Mouse (Mus musculus) heart, embryonic 11.5 days (tissue): ENCODE measurements around the gene Ehmt2. TPM values are rescaled to one million over a fixed set of nuclear protein-coding genes. Genes with fewer than 3 reads are reported as not detected.

Experiments used
- ATAC-seq: fragments of 200-750 bp; cut with Nextera tagmentation; replicated peaks from 2 replicates; pipeline ENCODE4 v1.8.0; 2017; ENCODE audit warnings: moderate library complexity; ENCODE audit not compliant: insufficient number of reproducible peaks, low FRiP score, low TSS enrichment
- H3K27ac ChIP-seq: fragments of 300-500 bp; sonication (generic); 2 replicates; pipeline ENCODE4 v1.5.1; 2014; ENCODE audit warnings: mild to moderate bottlenecking, low read depth, low read length
- H3K27me3 ChIP-seq: fragments of 300-500 bp; sonication (generic); 2 replicates; pipeline ENCODE4 v1.6.1; 2014; ENCODE audit warnings: mild to moderate bottlenecking, low read length, mixed read lengths; ENCODE audit not compliant: control insufficient read depth, insufficient read depth
- H3K36me3 ChIP-seq: fragments of 300-500 bp; sonication (generic); 2 replicates; pipeline ENCODE4 v1.6.1; 2014; ENCODE audit warnings: mild to moderate bottlenecking, low read length, moderate library complexity, mixed read lengths; ENCODE audit not compliant: control insufficient read depth, insufficient read depth
- H3K4me1 ChIP-seq: fragments of 300-500 bp; sonication (generic); 2 replicates; pipeline ENCODE4 v1.6.1; 2014; ENCODE audit warnings: low read length; ENCODE audit not compliant: control insufficient read depth, insufficient read depth
- H3K4me2 ChIP-seq: fragments of 300-500 bp; sonication (generic); 2 replicates; pipeline ENCODE4 v1.6.1; 2014; ENCODE audit warnings: mild to moderate bottlenecking, moderate library complexity
- H3K4me3 ChIP-seq: fragments of 300-500 bp; sonication (generic); 2 replicates; pipeline ENCODE4 v1.5.1; 2014; ENCODE audit warnings: low read depth, low read length
- H3K9ac ChIP-seq: fragments of 300-500 bp; sonication (generic); 2 replicates; pipeline ENCODE4 v1.6.1; 2014; ENCODE audit warnings: mild to moderate bottlenecking, low read depth, low read length, moderate library complexity
- H3K9me3 ChIP-seq: fragments of 300-500 bp; sonication (generic); replicated peaks from 2 replicates; pipeline ENCODE4 v1.6.1; 2016; ENCODE audit warnings: low read length; ENCODE audit not compliant: control insufficient read depth
- WGBS: fragments of 180-500 bp; shearing (Covaris S2); extraction: QIAGEN DNeasy Blood & Tissue Kit; methylation state at CpG from one replicate; pipeline ENCODE4 v1.1.7; 2014; ENCODE audit not compliant: insufficient replicate concordance; 5-methylcytosine and 5-hydroxymethylcytosine counted together
- polyA plus RNA-seq: library from polyadenylated mRNA; unstranded; fragments of >200 nt; fragmentation: Nextera tagmentation; extraction: Ambion mirVana; gene quantifications from 2 replicates; pipeline ENCODE4 v1.2.1, GENCODE M21; 2014

The Ehmt2 gene
- polyA plus RNA-seq, 1 experiment from 2014 or later: 42.3 TPM

DNA sequence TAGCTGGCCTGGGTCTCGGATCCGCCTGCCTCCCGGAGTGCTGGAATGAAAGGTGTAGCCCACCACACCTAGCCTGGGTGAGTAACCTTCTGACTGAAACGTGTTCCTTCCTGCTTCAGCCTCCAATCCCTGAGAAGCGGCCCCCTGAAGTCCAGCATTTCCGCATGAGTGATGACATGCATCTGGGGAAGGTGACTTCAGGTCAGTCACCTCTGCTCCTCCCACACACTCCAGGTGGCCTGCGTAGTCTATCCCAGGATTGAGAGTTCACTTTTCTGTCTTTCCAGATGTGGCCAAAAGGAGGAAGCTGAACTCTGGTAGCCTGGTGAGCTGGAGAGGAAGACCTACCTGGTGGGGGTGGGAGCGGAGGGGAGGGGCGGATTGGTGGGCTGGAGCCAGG is 4.6 kb downstream of the Ehmt2 start:
- Histone ChIP-seq H3K4me2 (no peak overlapping the region), H3K27me3 (no peaks in the 10 kb centered on the region), H3K36me3 (peaks cover 33% of the 10 kb centered on the region), H3K27ac (no peak overlapping the region), H3K9ac (no peak overlapping the region), H3K4me1 (no peaks in the 10 kb centered on the region), H3K4me3 (no peak overlapping the region), H3K9me3 (no peaks in the 10 kb centered on the region)
- no peak for ATAC-seq
- 83% methylated on average over 9 of the region's 9 CpGs for WGBS

DNA sequence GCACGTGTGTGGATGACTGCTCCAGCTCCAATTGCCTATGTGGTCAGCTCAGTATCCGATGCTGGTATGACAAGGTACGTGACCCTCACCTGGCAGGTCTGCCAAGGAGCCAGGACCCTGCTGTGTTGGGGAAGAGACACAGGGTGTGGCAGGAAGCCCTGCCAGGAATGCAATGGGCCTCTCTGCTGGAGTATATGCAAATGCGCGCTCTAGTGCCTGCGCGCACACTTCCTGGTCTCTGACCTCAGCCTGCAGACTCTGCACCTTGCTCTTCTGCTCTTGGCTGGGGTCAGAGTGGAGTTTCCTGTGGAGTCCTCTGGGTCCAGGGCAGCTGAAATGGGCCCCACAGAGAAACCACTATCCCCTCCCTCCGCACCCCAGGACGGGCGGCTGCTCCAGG is 12.7 kb downstream of the Ehmt2 start:
- H3K4me2 ChIP-seq: no peak overlapping the region
- no peaks in the 10 kb centered on the region for H3K4me1 ChIP-seq
- 91% methylated on average over 10 of the region's 10 CpGs for WGBS
- no peak overlapping the region for H3K4me3 ChIP-seq
- ATAC-seq: no peak
- no peaks in the 10 kb centered on the region for H3K27me3 ChIP-seq
- H3K27ac ChIP-seq: no peak overlapping the region
- H3K9me3 ChIP-seq: no peaks in the 10 kb centered on the region
- H3K9ac ChIP-seq: no peak overlapping the region
- peaks cover 51% of the 10 kb centered on the region for H3K36me3 ChIP-seq

DNA sequence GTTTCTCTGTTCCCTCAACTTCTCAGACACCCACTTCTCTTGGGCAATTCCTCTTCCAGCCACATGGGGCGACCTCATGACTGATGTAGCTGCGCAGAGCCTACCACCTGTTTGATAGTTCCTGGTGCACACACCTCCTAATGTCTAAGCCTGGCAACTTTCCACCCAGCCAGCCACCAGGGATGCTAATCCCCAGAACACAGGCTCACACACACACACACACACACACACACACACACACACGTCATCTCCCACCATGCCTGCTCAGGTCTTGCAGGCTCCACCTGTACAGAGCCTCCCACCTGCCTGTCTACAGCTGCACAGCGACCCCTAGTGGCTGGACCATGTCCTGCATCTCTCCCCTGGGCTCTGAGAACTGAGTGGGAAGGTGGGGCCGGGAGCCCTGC is 13.7 kb downstream of the Ehmt2 start:
- H3K4me3 ChIP-seq: no peak overlapping the region
- H3K27me3 ChIP-seq: no peaks in the 10 kb centered on the region
- H3K27ac ChIP-seq: no peak overlapping the region
- H3K4me1 ChIP-seq: no peaks in the 10 kb centered on the region
- H3K9me3 ChIP-seq: no peaks in the 10 kb centered on the region
- ATAC-seq: no peak
- peaks cover 42% of the 10 kb centered on the region for H3K36me3 ChIP-seq
- WGBS: 47% methylated on average over 5 of the region's 5 CpGs
- no peak overlapping the region for H3K4me2 ChIP-seq
- no peak overlapping the region for H3K9ac ChIP-seq

DNA sequence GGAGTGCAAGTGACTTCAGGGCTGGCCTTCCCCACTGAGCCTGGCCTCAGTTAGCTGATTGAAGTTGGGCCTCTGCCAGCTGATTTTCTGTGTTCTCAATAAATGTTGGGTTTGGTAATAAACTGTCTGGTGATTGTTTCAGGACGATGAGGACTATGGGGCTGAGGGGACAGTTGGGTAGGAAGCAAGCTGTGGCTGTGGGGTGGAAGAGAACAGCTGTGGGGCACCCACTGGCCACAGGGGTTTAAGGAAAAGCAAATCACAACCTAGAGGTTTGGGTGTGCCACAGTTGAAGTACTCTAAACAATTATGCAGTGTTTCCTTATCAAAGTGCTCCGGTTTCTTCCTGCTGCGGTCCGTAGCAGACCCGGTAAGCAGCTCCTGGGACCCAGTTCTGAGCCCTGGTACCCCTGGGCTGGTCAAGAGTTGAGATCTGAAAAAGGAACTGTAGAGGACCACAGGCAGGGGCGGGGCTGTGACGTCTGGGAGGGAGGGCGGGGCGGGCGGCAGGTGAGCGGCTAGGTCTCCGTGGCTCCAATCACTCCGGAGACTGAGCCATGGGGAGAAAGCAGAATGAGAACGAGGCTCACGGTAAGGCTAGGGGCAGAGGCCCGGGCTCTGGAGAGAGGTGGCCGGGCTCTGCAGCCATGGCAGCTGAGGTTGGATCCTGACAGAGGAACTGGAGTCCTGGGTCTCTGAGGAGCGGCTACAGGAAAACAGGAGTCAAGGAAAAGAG is 15.8 kb downstream of the Ehmt2 start, which contains the start of gene Slc44a4:
Gene Slc44a4 (plus strand): TSS at position 537 of the 736 bp plus-strand sequence.
- 33% methylated on average over 18 of the region's 18 CpGs for WGBS
- Histone ChIP-seq H3K9me3 (no peaks in the 10 kb centered on the region), H3K4me2 (peak within 1 kb of the TSS; percentile 22; the same call in 1 of the 2 replicates), H3K4me1 (no peaks in the 10 kb centered on the region), H3K36me3 (peaks cover 33% of the 10 kb centered on the region), H3K27me3 (no peaks in the 10 kb centered on the region), H3K9ac (no peak within 1 kb of the TSS), H3K4me3 (no peak within 1 kb of the TSS), H3K27ac (no peak within 1 kb of the TSS)
- ATAC-seq: no peak

DNA sequence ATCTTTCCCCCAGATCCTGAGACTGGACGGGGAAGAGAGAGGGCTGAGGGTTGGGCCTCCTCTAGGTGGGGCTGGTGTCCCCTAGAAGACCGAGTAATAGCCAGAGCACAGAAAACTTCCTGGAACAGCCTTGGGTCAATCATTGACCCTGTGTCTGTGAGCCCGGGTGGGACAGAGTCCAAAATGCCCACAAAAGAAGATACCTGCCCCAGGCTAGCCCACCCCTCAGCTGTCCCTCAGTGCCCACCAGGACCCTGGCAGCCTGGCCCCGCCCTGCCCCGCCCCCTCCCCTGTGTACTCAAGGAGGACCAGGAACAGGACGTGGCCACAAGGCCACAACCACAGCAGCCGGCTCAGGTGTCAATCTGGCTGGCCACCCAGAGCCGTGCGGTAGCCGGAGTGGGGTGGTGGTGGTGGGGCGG is 17.2 kb downstream of the Ehmt2 start:
- ATAC-seq: no peak
- Histone ChIP-seq H3K4me2 (peak overlapping the region; percentile 22; the same call in 1 of the 2 replicates), H3K9ac (no peak overlapping the region; the same call in 1 of the 2 replicates), H3K4me1 (no peaks in the 10 kb centered on the region), H3K27me3 (no peaks in the 10 kb centered on the region), H3K36me3 (peaks cover 32% of the 10 kb centered on the region), H3K4me3 (no peak overlapping the region), H3K9me3 (no peaks in the 10 kb centered on the region), H3K27ac (no peak overlapping the region)
- 21% methylated on average over 11 of the region's 11 CpGs for WGBS

DNA sequence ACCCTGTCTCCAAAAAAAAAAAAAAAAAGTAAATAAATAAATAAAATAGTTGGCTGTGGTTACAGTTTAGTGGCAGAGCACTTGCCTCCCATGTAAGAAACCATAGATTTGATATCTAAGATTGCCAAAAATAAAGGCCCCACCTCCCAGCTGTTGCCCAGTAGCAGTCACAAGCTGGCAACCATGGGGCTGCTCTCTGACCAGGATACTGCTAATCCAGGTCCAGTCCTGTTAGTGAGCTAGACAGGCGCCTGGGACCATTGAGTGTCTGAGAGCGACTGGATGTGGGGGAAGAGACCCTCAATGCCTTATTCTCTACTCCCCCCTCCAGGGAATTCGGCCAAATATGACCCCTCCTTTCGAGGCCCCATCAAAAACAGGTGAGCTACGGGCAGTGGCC is 18.0 kb downstream of the Ehmt2 start:
- Histone ChIP-seq H3K9ac (no peak overlapping the region), H3K27me3 (no peaks in the 10 kb centered on the region), H3K4me2 (no peak overlapping the region), H3K9me3 (no peaks in the 10 kb centered on the region), H3K4me3 (no peak overlapping the region), H3K4me1 (no peaks in the 10 kb centered on the region), H3K27ac (no peak overlapping the region), H3K36me3 (peaks cover 23% of the 10 kb centered on the region)
- ATAC-seq: no peak
- 80% methylated on average over 5 of the region's 5 CpGs for WGBS

DNA sequence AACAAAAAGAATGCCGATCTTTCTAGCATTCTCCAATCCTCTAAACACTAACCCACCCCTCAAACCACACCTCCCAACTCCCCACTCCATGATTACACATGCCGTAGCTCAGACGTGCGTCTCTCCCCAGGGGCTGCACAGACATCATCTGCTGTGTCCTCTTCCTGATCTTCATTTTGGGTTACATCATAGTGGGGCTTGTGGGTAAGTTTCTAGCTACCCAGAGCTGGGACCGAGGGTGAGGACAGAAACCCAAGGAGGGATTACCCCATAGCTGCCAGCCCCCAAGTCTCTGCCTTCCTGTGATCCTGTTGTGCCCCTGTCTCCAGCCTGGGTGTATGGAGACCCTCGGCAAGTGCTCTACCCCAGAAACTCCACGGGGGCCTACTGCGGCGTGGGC is 18.9 kb downstream of the Ehmt2 start:
- no peaks in the 10 kb centered on the region for H3K27me3 ChIP-seq
- no peak overlapping the region for H3K4me3 ChIP-seq
- no peak for ATAC-seq
- 64% methylated on average over 9 of the region's 9 CpGs for WGBS
- H3K9ac ChIP-seq: peak overlapping the region; percentile 28; the same call in 1 of the 2 replicates
- no peaks in the 10 kb centered on the region for H3K9me3 ChIP-seq
- H3K4me2 ChIP-seq: no peak overlapping the region
- H3K36me3 ChIP-seq: peaks cover 14% of the 10 kb centered on the region
- H3K27ac ChIP-seq: no peak overlapping the region
- H3K4me1 ChIP-seq: no peaks in the 10 kb centered on the region

DNA sequence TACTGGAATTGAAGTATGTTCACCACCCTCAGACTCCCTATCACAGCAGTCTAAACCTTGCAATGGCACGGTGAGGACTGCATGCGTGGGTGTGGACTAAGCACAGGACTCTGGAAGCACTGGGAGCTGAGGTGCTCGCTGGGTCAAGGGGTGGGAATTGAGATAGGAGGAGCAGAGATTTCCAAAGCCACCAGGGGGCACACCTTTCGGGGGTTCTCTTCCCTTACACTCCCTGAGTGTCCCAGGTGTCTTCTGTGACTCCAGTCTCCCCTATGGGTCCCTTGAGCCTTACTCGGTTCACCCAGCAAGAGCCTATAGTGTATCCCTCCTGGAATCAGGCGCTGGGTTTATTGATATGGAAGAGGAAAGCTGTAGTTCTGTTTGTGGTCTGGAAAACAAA is 24.7 kb downstream of the Ehmt2 start:
- Histone ChIP-seq H3K27ac (no peak overlapping the region), H3K36me3 (no peaks in the 10 kb centered on the region), H3K27me3 (no peaks in the 10 kb centered on the region), H3K4me1 (no peaks in the 10 kb centered on the region), H3K4me3 (no peak overlapping the region), H3K9me3 (no peaks in the 10 kb centered on the region), H3K9ac (no peak overlapping the region), H3K4me2 (no peak overlapping the region)
- WGBS: 43% methylated on average over 6 of the region's 6 CpGs
- no peak for ATAC-seq

DNA sequence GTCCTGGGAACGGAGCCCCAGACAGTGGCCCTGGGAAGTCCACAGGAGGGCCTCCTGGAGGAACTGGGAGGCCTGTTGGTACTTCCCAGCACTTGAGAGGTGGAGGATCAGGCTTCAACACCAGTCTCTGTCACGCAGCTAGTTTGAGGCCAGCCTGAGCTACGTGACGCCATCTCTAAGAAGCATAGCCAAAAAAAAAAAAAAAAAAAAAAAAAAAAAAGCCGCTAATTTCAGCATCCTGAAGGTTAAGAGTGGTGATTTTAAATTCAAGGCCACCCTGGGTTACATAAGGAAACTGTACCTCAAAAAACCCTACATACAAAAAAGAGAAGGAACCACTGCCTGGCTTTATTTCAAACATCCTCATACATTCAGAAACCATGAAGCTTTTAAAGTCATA is 26.0 kb downstream of the Ehmt2 start:
- WGBS: 61% methylated on average over 5 of the region's 5 CpGs
- Histone ChIP-seq H3K4me1 (0 out of 2 replicates have a peak, but pooled peaks cover 2% of the 10 kb centered on the region), H3K27me3 (no peaks in the 10 kb centered on the region), H3K27ac (no peak overlapping the region), H3K4me3 (no peak overlapping the region), H3K9ac (no peak overlapping the region), H3K9me3 (no peaks in the 10 kb centered on the region), H3K36me3 (no peaks in the 10 kb centered on the region), H3K4me2 (no peak overlapping the region)
- ATAC-seq: no peak
